Mouse (Mus musculus) midbrain, embryonic 10.5 days (tissue): ENCODE data around the gene Kcnk5. TPM values are rescaled to one million over a fixed set of nuclear protein-coding genes. Genes with fewer than 3 reads are reported as not detected.

Experiments
- polyA plus RNA-seq: library from polyadenylated mRNA; unstranded; fragments of >200 nt; fragmentation: Nextera tagmentation; extraction: Ambion mirVana; gene quantifications from 2 replicates; pipeline ENCODE4 v1.2.1, GENCODE M21; 2016

Gene Kcnk5
- polyA plus RNA-seq, 1 experiment from 2014 or later = 10.2 TPM

Other genes starting within 250 kb of the Kcnk5 start
- 82.4 and 121 TPM in 2 replicates for gene Gng2, start 204.2 kb downstream of the Kcnk5 start, polyA plus RNA-seq
- 10.2 and 11.3 TPM in 2 replicates for gene Saysd1, start 43.3 kb downstream of the Kcnk5 start, polyA plus RNA-seq
- not detected in 2 replicates for gene Kcnk16, start 87.4 kb upstream of the Kcnk5 start, polyA plus RNA-seq
- 11.8 and 13.4 TPM in 2 replicates for gene Nudt13, start 112.9 kb upstream of the Kcnk5 start, polyA plus RNA-seq
- 73.8 and 77.1 TPM in 2 replicates for gene Ecd, start 166.3 kb upstream of the Kcnk5 start, polyA plus RNA-seq
- gene Fam149b, start 166.4 kb upstream of the Kcnk5 start, polyA plus RNA-seq = 46.4 and 50.4 TPM in 2 replicates
- gene Dnajc9, start 207.1 kb upstream of the Kcnk5 start, polyA plus RNA-seq = 331 and 350 TPM in 2 replicates
- gene Mrps16, start 211.8 kb upstream of the Kcnk5 start, polyA plus RNA-seq = 79.9 and 85.5 TPM in 2 replicates